Comparison of ENCODE assay signal across 8 mouse cellular contexts in the genomic region with DNA sequence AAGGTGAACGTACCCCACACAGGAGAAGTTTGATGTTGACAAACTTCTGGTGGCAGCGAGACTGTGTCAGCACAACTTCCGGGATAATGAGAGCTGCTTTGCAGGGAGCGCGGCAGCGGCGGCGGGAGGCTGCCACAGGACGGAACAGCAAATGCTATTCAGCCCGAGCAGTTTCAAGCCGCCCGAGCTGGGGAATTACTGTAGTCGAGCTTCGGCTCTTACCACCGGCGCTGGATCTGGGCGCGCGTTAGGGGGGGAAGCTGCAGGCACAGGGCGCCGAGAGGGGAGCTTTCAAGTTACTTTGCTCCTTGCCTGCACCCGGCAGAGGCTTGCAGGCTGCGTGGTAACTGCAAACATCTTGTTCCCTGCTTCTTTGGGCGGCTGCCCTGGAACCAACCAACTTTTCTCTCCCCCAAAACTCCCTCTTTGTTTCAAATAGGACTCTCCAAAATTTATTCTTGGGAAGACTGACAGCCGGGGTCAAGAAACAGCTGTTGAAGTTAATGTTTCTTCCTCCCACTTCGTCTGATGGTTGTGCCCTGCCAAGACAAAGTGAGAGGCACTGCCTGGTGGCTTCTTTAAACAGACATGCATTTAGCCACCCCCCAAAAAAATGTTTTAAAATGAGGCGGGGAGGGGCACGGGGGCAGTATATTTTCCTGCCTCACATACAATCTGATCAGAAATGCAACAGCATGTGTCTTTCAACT.
DNase-seq lines count a peak whose midpoint lies in the region; ATAC-seq lines count a peak whose summit lies in the region.

No protein-coding gene starts in this region.

- H3K4me1 ChIP-seq in heart, embryonic 14.5 days (ENCODE audit: control insufficient read depth in 2 of 2, insufficient read depth in 2 of 2, low read length in 2 of 2), result peaks cover 27 to 38% of the 10 kb centered on the region in 2 experiments
- H3K4me1 ChIP-seq in liver, embryonic 13.5 days (replicated peaks), result peaks cover 41% of the 10 kb centered on the region
- H3K4me1 ChIP-seq in stomach, embryonic 16.5 days (ENCODE audit: control insufficient read depth, insufficient read depth, low read length), result peaks cover 40% of the 10 kb centered on the region

- H3K27me3 ChIP-seq in heart, embryonic 14.5 days (ENCODE audit: control insufficient read depth, insufficient read depth, low read length), result no peaks in the 10 kb centered on the region
- no peaks in the 10 kb centered on the region for H3K27me3 ChIP-seq in liver, embryonic 13.5 days
- no peaks in the 10 kb centered on the region for H3K27me3 ChIP-seq in stomach, embryonic 16.5 days (ENCODE audit: control insufficient read depth, insufficient read depth, low read length)

- H3K27ac ChIP-seq in heart, embryonic 14.5 days (replicated peaks in 1 of 2; ENCODE audit: control insufficient read depth in 1 of 2, insufficient read depth in 1 of 2, low read depth in 2 of 2, low read length in 2 of 2), result peak overlapping the region; percentile 95 to 98
- peak overlapping the region; percentile 87 for H3K27ac ChIP-seq in liver, embryonic 13.5 days
- H3K27ac ChIP-seq in stomach, embryonic 16.5 days (ENCODE audit: low read length), result peak overlapping the region; percentile 99

- no peaks in the 10 kb centered on the region for H3K9me3 ChIP-seq in heart, embryonic 14.5 days (ENCODE audit: control insufficient read depth, low read length)
- no peaks in the 10 kb centered on the region for H3K9me3 ChIP-seq in liver, embryonic 13.5 days (replicated peaks)
- no peaks in the 10 kb centered on the region for H3K9me3 ChIP-seq in stomach, embryonic 16.5 days (replicated peaks; ENCODE audit: control insufficient read depth, low read length)

- H3K4me3 ChIP-seq in heart, embryonic 14.5 days (ENCODE audit: control insufficient read depth in 1 of 2, insufficient read depth in 1 of 2, low read depth in 1 of 2, low read length in 2 of 2), result peak overlapping the region; percentile 37 to 43
- H3K4me3 ChIP-seq in liver, embryonic 13.5 days (replicated peaks), result peak overlapping the region; percentile 66
- H3K4me3 ChIP-seq in stomach, embryonic 16.5 days (replicated peaks; ENCODE audit: low read length), result peak overlapping the region; percentile 49

- H3K9ac ChIP-seq in heart, embryonic 14.5 days (ENCODE audit: low read length), result peak overlapping the region; percentile 85
- H3K9ac ChIP-seq in liver, embryonic 13.5 days, result peak overlapping the region; percentile 80
- peak overlapping the region; percentile 80 for H3K9ac ChIP-seq in stomach, embryonic 16.5 days (ENCODE audit: low read length)

- ATAC-seq in CD4-positive, CD25-positive, alpha-beta regulatory T cell, adult 4 months, result peak; percentile 89
- ATAC-seq in heart, embryonic 14.5 days (ENCODE audit: insufficient number of reproducible peaks, insufficient read depth, low FRiP score, low read depth), result peak; percentile 89
- peak; percentile 81 for ATAC-seq in liver, embryonic 13.5 days (ENCODE audit: low read depth)
- peak; percentile 94 for ATAC-seq in stomach, embryonic 16.5 days (ENCODE audit: insufficient read depth, low FRiP score)

- under 1% methylated on average over 28 of the region's 28 CpGs for WGBS in heart, embryonic 14.5 days
- under 1% methylated on average over 28 of the region's 28 CpGs for WGBS in liver, embryonic 13.5 days (ENCODE audit: insufficient replicate concordance)
- WGBS in stomach, embryonic 16.5 days, result under 1% methylated on average over 28 of the region's 28 CpGs

- peak; percentile 31 for DNase-seq in c-Kit-negative CD71-positive TER-119-positive erythroid progenitor cells, embryonic 14.5 days (ENCODE audit: low read depth, low spot score)
- peak; percentile 88 for DNase-seq in fibroblast of lung, adult 2 months (ENCODE audit: low read depth)
- peak; percentile 97 for DNase-seq in kidney, postnatal 14 days
- peak; percentile 79 for DNase-seq in liver, embryonic 13.5 days
- peak; percentile 99 for DNase-seq in neural tube, embryonic 10.5 days (ENCODE audit: extremely low spot score, low spot score)

- no peaks in the 10 kb centered on the region for H3K36me3 ChIP-seq in heart, embryonic 14.5 days (ENCODE audit: control insufficient read depth, insufficient read depth, low read length)
- no peaks in the 10 kb centered on the region for H3K36me3 ChIP-seq in liver, embryonic 13.5 days
- H3K36me3 ChIP-seq in stomach, embryonic 16.5 days (ENCODE audit: control insufficient read depth, insufficient read depth, low read length), result no peaks in the 10 kb centered on the region

- peak overlapping the region; percentile 76 for H3K4me2 ChIP-seq in heart, embryonic 14.5 days (ENCODE audit: low read length)
- H3K4me2 ChIP-seq in liver, embryonic 13.5 days, result peak overlapping the region; percentile 89
- peak overlapping the region; percentile 77 for H3K4me2 ChIP-seq in stomach, embryonic 16.5 days (ENCODE audit: low read depth, low read length)

Comparison
In these comparisons a context has a peak if more than half of its experiments do, and no peak if none do; other contexts are left out.
1. Peak in every context shown above with its lines: DNase-seq, ATAC-seq, H3K4me3 ChIP-seq and H3K27ac ChIP-seq.
2. DNase-seq: peak in every context shown above with its lines; median percentile 99 in neural tube, embryonic 10.5 days; 97 in kidney, postnatal 14 days; 88 in fibroblast of lung, adult 2 months; 79 in liver, embryonic 13.5 days; 31 in c-Kit-negative CD71-positive TER-119-positive erythroid progenitor cells, embryonic 14.5 days.